Mouse (Mus musculus) bone marrow, adult 2 months (tissue): ENCODE results near the gene Hmg20b.

Experiments
- CTCF ChIP-seq: fragments of 200-500 bp; IDR thresholded peaks from 2 replicates; pipeline ENCODE4 v1.5.1; 2011; ENCODE audit warnings: low read length, control low read depth; ENCODE audit not compliant: control insufficient read depth, insufficient read depth
- POLR2A ChIP-seq: fragments of 200-500 bp; IDR thresholded peaks from 2 replicates; pipeline ENCODE4 v1.6.1; 2011; ENCODE audit warnings: low read depth, mild to moderate bottlenecking, control low read depth, low read length, borderline replicate concordance; ENCODE audit not compliant: control insufficient read depth

GRCm38 (mm10) chr10:81335393-81336340 lies 14.6 kb downstream of the Hmg20b start:
- no peak for TF ChIP-seq POLR2A
- TF ChIP-seq CTCF = no peak
